Mouse (Mus musculus): ENCODE results near the gene Tube1.

The Tube1 gene

DNA sequence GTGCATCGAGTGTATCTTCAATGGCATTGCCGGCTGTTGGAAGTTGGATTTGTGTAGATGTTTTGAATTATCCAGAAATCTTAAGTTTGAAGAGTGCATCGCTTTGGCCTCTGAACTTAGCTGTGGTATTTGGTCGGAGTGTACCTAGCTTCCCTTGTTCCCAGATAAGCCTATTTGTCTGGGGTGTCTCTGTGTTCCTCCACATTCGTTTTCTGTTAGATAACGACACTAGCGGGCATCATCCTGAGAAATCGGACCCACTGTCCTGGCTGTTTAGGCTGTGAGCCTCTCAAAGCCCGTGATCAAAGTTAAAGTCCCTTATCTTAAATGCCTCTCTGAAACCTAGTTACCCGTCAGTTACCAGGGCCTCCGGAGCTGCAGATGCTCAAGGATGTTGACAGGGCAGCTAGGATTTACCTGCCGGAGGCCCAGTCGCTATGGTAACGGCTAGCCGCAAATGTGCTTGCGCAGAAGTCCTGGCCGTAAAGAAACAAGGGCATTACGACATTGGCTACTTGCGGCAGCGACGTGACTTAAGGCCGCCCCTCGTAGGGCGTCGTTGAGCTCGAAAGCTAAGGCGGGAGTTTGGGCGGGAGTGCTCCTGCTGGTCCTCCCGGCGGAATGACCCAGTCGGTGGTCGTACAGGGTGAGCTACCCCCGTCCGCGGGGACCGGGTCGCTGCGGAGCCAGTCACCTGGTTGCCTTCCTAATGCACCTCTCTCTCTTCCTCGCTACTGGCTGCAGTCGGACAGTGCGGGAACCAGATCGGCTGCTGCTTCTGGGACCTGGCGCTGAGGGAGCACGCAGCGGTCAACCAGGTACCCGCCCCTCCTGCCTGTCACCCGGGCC is at the start of gene Tube1, which contains the start of gene Fam229b:
Tube1 (plus strand) TSS at position 515 of the 849 bp plus-strand sequence.
Fam229b (minus strand) TSS at position 453 of the 849 bp plus-strand sequence.
- in situ Hi-C loops (cut with MboI): no loop called here

DNA sequence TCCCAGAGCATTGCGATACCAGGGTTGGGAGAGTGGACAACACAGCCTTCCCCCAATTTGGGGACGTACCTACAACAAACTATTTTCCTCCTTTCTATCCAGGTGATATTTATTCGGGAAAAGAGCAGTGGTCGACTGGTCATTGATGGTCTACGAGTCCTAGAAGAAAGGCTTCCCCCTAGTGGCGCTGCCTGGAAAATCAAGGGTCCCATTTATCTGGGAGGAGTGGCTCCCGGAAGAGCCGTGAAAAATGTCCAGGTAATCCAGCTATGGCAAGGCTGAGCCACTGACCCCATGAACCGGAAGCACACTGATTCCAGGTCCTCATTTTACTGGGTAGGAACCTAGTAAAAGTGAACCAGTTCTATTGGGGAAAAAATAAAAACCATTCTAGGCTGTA is 36.8 kb upstream of the Tube1 start:
- in situ Hi-C loops (cut with MboI): no loop called here

DNA sequence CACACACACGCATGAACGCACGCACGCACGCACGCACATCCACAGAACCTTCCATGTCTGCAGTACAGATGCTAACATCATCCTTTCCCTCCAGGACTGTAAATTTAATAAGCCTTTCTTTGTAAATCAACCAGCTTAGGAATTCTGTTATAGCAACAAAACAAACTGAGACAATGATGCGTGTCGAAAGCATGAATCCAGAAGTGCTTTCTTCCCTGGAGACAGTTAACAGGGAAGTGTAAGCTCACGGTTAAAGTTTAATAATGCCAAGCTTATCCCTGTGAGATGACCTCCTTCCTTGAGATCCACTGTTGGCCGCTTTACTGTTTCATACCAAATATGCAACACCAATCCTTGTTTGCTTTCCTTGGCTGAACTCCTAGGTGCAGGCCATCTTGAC is 35.0 kb upstream of the Tube1 start:
- in situ Hi-C loops (cut with MboI): no loop called here

DNA sequence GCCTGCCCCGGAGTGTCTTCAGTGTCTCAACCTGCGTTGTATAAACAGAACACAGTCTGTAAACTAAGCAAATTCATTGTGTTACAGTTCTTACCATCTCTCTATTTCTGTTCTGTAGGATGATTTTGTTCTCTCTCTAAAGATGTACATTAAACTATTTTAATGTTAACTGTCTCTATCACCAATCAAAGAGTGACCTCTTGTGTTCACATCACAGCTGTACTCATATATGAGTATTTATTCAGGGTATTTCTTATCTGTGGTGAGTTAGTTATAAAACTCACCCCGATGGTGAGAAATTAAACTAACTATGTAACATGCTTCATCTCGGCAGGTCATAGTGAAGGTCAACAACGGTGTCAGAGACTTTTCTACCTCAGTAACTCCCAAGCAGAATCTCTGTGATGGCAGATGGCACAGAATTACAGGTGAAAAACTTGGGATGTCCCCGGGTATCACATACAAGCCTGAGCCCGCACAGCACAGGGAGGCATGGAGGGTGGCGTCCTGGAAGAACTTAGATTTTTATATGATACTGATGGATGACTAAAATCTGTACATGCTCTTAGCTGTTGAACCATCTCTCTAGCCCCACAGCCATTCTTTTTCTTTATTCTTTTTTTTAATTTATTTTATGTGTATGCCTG is 28.9 kb upstream of the Tube1 start:
- in situ Hi-C loops (cut with MboI): no loop called here

DNA sequence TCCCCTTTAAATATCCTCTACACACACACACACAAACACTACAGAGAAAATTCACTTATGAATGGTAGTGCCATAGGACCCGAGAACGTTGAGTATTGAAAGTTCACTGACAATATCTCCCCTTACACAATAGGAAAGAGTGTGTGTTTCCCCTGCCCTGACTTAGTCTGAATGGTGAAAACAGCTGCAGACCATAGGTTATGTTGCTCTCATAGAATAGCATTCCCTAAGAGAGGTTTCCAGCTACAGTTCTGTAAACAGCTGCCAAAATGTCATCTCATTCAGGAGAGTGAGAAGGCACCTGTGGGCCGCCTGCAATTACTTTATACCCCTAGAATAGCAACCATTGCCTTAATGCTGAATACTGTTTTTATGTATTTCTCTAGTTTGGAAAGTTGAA is 27.4 kb upstream of the Tube1 start:
- in situ Hi-C loops (cut with MboI): no loop called here

DNA sequence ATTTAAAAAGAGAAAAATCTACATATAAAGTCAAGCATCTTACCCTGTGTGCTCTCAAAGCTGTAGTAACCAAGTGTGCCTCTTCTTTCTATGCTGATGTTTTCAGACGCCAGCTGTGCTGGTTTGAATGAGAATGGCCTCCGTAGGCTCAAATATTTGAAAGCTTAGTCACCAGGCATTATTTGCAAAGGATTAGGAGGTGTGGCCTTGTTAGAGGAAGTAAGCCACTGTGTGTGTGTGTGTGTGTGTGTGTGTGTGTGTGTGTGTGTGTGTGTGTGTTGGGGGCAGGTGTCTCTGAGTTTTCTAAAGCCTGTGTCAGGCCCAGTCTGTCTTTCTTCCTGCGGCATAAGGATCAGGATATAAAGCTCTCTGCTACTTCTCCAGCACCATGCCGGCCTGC is 26.8 kb upstream of the Tube1 start:
- in situ Hi-C loops (cut with MboI): no loop called here

DNA sequence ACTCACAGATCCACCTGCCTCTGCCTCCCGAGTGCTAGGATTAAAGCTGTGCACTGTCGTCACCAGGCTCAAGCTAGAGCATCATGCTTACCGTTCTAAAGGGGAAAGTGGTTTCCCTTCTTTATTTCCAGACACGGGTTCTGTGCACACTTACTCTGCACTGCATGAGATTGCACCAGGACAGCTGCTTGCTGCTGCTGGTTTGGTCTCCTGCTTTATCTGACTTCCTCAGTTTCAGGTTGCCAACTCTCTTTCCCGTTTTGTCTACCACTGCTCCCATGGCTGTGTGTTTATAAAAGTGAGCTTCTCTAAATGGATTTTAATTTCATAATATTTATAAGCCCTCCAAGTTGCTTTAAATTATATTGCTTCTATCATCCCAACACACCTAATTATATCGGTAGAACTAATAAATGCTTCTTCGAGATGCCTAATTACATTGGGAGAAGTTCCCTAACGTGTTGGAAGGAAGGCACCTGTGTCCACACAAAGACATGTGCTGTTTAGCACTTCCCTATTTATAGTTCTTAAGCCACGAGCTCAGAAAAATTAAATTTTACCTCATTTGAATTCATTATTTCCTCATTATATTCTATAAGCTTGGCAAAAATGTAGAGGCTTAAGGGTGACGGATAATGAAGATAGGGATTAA is 24.8 kb upstream of the Tube1 start:
- in situ Hi-C loops (cut with MboI): no loop called here

DNA sequence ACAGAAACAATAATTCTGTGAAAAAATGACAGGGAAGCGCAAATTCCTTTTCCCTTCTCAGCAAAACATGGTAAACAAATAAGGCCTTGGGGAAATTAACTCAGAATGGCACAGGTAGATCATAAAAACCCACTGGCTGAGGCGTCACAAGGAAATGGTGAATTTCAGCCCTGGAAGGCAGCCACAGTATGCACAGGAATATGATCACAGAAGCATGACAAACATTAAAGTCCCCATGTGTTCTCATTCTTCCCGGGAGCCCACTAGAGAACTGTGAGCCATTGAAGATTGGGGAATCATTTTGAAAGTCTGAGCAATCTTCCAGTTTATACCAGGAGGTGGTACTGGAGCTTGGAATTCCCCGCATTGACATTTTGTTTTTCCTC is 24.3 kb upstream of the Tube1 start:
- in situ Hi-C loops (cut with MboI): no loop called here

DNA sequence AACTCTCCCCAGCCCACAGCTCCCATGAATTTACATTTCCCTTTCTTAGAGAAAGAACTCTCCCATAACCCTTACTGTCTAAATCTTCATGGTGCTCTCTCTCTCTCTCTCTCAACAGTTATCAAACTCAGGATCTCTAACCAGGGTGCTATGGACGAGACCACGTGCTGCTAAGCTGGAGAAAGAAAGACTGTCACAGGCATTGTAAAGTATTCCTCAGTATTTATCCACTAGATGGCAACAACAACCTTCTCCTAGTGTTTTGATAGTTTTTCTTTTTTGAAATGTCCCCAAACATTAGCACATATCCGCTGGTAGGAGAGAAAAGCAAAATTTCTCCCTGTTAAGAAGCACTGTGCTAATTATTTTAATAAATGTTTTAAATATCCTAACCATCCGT is 12.4 kb upstream of the Tube1 start:
- in situ Hi-C loops (cut with MboI): no loop called here

DNA sequence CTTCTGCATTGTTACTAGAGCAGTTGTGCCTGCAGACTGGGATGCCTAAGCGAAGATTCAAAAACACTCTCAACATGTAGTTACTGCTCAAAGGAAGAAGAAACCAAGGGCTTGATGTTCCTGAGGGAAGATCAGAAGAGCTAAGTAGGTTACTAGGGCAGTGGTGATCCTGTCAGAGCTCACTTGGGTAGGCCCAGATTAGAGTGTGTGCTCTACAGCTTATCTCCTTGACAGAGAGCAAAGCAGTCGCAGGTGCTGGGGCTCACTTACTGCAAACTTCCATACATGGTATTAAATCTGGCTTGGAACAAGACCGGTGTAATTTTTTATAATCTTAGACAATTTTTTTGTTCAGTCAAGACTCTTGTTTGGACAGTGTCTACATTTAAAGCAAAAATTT is 4.0 kb downstream of the Tube1 start:
- in situ Hi-C loops (cut with MboI): no loop called here

DNA sequence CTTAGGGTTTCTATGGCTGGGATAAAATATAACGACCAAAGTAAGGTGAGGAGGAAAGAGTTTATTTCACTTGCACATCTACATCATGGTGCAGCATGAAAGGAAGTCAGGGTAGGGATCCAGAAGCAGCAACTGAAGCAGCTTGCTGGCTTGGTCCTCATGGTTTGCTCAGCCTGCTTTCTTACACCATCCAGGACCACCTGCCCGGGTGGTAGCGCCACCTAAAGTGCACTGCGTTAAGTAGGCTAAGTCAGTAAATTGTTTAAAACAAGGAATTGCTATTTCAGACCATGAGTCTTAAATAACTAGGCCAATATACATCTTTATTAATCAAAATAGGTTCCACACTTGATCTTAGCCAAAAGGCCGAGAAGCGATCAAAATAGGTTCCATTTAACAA is 5.0 kb downstream of the Tube1 start:
- in situ Hi-C loops (cut with MboI): no loop called here

DNA sequence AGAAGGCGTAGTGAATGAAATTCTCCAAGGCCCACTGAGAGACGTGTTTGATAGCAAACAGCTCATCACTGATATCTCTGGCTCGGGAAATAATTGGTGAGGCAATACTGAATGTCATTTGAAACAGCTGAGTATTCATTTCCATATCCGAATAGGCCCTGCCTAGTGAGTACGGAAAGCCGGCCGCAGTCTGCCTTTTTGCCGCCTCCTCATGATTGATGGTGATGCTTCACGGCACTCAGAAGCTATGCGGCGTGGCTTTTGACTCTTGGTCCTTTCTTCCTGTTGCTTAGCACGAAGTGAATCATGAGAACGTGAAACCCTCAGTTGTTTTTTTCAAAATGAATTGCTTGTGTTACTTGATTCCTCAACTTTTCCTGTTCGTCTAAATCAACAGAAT is 7.1 kb downstream of the Tube1 start:
- in situ Hi-C loops (cut with MboI): no loop called here

DNA sequence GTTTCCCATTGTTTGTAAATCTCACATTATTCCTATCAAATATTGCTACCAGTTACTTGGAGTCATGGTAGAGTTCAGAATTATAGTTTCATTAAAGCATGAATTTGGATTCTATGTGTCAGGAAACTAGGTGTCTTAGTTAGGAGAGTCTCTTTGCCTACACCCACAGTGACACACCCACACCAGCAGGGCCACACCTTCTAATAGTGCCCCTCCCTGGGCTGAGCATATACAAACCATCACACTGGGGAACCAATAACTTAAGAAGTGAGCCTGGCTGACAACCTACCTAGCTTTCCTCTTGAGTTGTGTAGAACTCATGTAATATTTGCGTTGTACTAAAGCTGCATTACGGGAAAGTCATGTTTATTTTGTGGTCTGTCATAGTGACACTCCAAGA is 7.6 kb downstream of the Tube1 start:
- in situ Hi-C loops (cut with MboI): no loop called here

DNA sequence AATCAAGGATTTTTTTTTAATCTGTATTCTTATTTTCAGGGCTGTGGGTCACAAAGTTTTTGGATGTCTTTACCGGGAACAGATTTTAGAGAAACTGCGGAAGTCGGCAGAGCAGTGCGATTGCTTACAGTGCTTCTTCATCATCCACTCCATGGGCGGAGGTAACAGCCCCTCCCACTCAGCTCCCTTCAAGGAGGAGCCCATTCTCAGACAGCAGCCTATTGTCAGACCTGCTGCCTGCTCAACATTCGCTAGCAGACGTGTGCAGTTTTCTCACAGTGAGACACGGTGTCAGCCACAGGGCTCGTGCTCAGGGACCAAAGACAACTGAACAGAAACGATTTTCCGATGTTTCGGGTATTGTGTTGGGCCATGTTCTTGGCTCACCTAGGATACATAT is 8.4 kb downstream of the Tube1 start:
- in situ Hi-C loops (cut with MboI): no loop called here

DNA sequence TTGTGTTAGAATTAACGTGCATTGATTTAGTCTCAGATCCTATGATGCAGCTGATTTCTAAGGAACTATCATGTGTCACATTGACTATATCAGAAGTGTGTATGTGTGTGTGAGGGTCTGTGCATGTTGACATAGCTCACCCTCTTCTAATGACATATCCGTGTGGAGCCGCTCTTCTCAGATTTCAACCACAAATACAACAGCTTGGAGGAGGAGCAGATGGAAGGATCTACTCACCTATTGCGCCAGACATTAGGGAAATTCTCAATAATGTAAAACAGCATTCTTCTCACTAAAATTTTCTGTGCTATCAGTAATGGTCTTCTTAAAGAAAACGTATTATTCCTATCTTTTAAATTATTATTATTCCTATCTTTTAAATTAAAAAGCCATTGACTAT is 22.9 kb downstream of the Tube1 start:
- in situ Hi-C loops (cut with MboI): no loop called here

DNA sequence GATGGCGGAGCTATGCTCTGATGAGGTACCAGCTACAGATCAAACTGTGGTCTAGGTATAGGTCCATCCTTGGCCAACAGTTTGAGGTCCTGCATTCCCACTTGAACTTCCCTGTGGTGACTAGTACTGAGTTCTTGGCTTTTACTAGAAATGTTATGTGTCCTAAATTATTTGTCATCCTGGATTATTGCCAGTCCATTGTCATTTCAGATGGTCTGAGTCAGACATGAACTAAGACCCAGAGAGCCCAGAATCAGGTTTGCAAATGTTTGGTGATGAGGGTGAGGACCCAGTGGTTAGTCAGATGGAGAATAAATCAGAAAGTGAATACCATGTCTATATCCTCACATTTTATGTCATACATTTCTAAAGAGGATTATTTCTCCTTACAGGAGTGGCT is 23.5 kb downstream of the Tube1 start:
- in situ Hi-C loops (cut with MboI): no loop called here

DNA sequence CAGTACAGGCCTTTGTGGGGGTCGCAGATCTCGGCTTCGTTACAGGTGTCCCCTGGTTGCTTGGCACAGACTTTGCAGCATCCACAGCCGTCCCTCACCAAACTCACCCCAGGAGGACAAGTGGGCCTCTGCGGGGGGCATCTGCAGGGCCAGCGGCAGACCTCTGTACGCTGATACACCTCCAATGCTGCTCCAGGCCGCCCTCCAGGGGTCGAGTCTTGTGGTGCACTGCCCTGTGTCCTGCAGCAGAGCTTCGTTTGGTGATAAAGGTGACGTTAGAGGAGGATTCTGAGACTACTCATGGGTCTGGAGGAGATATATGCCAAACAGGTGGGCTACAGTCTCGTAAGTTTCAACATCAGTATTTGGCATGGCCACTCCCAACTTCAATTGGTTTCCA is 24.5 kb downstream of the Tube1 start:
- in situ Hi-C loops (cut with MboI): no loop called here

DNA sequence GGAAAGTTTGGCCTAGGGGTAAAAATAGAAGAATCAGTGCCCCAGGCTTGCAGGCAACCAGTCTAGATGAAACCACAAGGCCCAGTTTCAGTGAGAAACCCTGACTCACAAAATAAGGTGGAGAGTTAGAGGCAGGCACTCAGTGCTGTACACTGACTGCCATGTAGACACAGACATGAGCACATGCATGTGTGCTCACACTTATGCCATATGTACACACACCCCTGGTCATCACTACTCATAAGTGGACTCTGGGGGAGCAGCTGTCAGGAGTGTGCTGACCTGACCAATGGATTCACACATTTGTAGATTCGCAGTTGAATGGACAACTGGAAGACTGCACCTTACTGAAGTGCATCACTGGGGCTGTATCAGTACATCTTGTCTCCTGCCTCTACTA is 27.6 kb downstream of the Tube1 start:
- in situ Hi-C loops (cut with MboI): no loop called here

DNA sequence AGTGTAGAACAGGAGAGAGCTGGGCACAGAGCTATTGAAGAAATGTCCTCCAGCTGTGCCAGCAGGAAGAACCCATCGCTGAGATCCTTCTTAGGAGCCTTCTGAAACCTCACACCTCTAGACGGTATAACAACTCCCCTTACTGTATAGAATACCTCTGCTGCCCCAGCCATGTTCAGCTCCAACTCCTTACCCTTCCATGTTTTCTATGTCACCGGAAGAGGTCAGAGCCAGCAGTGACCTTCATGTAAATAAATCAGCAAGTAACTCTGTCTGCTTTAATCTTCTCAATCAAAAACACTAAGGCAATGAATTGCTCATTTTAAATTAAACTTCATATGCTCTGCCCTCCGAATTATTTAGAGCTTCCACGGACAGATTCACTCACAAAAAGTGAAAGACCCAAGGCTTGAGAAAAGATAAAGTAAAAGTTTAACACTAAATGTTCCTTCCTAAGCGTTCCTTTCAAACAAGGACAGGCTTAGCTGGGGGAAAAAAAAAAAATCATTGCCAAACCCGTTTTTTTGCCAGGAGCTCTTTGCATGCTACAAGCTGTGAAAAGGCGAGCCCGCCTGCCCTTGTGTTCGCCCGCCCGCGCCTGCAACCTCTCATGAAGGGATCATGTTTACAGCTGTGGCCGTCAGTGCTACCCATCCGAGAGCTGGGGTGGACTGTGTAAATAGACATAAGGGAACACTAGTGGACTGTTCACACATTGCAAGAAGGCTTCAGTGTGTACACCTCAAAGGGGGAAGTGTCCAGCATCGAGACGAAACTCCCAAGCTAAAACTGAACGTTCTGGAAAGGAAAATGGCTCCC is 29.1 kb downstream of the Tube1 start:
- in situ Hi-C loops (cut with MboI): no loop called here

DNA sequence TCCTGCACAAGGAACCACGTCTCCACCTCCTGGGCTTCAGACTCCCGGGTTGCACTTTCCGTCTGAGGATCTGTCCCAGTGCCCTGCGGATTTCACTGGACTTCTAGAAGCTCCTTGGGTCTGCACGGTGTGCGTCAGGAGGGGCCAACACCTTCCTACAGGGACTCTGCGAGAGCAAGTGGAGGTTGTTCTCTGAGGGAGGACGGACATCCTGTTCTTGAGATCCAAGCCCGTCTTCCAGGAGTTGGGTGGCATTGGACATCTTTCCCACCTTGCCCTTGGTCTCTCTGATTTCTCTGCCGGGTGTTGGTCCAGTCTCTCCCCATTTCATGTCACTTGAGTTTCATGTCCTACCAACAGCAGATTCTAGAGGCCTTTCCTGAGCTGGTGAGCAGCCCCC is 29.9 kb downstream of the Tube1 start, which contains the start of gene Ccn6:
Ccn6 (minus strand) TSS at position 101 of the 400 bp plus-strand sequence.
- in situ Hi-C loops (cut with MboI): no loop called here

DNA sequence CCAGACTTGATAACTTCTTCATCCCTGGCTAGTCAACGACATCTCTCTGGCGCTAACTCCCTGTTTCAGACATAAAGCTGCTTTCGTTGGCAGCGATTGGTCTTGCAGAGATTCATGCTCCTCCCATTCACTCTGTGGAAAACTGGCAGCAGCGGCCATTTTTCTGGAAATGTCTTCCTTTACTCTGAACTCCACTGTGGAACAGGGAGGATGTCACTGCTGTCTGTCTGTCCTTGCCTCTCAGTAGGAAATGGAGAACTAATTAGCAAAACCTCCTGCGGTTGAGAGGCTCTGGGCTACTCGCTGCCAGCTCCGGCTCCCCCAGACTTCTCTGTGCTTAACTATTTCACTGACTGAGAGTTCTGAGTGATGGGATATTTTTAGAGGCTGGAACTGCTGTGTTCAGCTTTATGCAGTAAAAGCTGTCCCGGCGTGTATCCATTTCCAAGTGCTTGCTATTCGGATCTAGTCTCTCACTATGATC is 31.9 kb downstream of the Tube1 start:
- in situ Hi-C loops (cut with MboI): no loop called here

DNA sequence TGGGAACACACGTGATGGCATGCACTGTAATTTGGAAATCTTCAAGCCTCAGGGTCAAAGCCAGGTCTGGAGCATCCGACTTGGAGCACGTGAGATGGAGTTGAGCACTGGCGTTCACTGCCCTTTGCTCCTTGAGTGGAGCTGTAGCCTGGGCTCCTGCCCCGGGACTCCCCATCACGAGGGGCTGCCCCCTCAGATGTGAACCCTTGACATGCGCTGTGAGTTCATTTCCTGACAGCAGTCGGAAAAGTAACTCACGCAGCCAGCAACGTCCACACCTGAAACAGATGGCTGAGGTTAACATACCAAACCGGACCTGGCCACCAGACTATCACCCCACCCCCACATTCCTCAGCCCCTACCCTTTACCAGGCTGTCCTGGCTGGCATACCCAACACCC is 33.8 kb downstream of the Tube1 start:
- in situ Hi-C loops (cut with MboI): no loop called here
